9 mouse cellular contexts compared by ENCODE assay signal in genomic region chr11:113803321-113803941, GRCm38 (mm10). TPM values are rescaled to one million over a fixed set of nuclear protein-coding genes. Genes with fewer than 3 reads are reported as not detected.
DNase-seq lines count a peak whose midpoint lies in the region; ATAC-seq and TF ChIP-seq lines count a peak whose summit lies in the region.
"Had no signal": no experiment of that assay in that cellular context is flagged by ENCODE, and none has a peak within 500 bp of the region (broad histone marks: within the 10 kb centered on the region; RNA-seq: fewer than 3 reads in every experiment).

No protein-coding gene starts in this region.

- no peak for TF ChIP-seq CTCF in E14TG2a.4 (conservative IDR thresholded peaks at IDR 0.05; ENCODE audit: low read length)

- H3K9me3 ChIP-seq in E14TG2a.4 (ENCODE audit: low read length): no peaks in the 10 kb centered on the region
- H3K9me3 ChIP-seq: embryonic facial prominence, embryonic 12.5 days had no signal

- H3K27me3 ChIP-seq in E14TG2a.4 (ENCODE audit: insufficient read depth, low read length): peaks cover 44% of the 10 kb centered on the region
- H3K27me3 ChIP-seq: embryonic facial prominence, embryonic 12.5 days had no signal

- H3K36me3 ChIP-seq in E14TG2a.4 (ENCODE audit: insufficient read depth, low read length): no peaks in the 10 kb centered on the region
- H3K36me3 ChIP-seq: embryonic facial prominence, embryonic 12.5 days had no signal

- peak overlapping the region; percentile 29 for H3K4me3 ChIP-seq in E14TG2a.4 (replicated peaks; ENCODE audit: low read length)
- H3K4me3 ChIP-seq: embryonic facial prominence, embryonic 12.5 days had no signal

- peak; percentile 92 for DNase-seq in heart, adult 11 months
- no peak for DNase-seq in heart, adult 9 months (ENCODE audit: low spot score in 2 of 2)
- DNase-seq in kidney, adult 18-20 months: peak; percentile 61
- DNase-seq in gastrocnemius, postnatal 4 days (ENCODE audit: low spot score in 2 of 2): no peak
- no peak for DNase-seq in left cerebral cortex, adult 11 months (ENCODE audit: low spot score)

- peaks cover 54% of the 10 kb centered on the region for H3K4me1 ChIP-seq in E14TG2a.4 (replicated peaks; ENCODE audit: low read depth, low read length)

- peak; percentile 27; the same call in 1 of the 2 replicates for ATAC-seq in megakaryocyte progenitor cell, adult 5-6 weeks (replicated peaks; ENCODE audit: poor library complexity)
- no peak for ATAC-seq in frontal cortex, adult (ENCODE audit: low TSS enrichment)

RNA-seq across cellular contexts. Expression of gene Cdc42ep4, which starts 51.8 kb away (rescaled TPM):
- 10.0 and 10.3 TPM in 2 replicates for total RNA-seq in megakaryocyte progenitor cell, adult 5-6 weeks (2015)
- total RNA-seq in megakaryocyte progenitor cell, adult 5-6 weeks (2017): 14.5 and 14.7 TPM in 2 replicates
- total RNA-seq in gastrocnemius, postnatal 4 days (2021): 10 to 100 TPM; 26.3 to 27.5 TPM

Comparison
In these comparisons a context has a peak if more than half of its experiments do, and no peak if none do; other contexts are left out.
1. DNase-seq: peak in heart, adult 11 months (single experiment) and kidney, adult 18-20 months (single experiment); none in heart, adult 9 months (0 of 2), gastrocnemius, postnatal 4 days (0 of 2) and left cerebral cortex, adult 11 months (single experiment).